Mouse (Mus musculus) bone marrow, adult 2 months (tissue): ENCODE results near the gene Cox20. TPM values are rescaled to one million over a fixed set of nuclear protein-coding genes. Genes with fewer than 3 reads are reported as not detected.
"Not testable (repeated sequence)": the region's sequence is repeated elsewhere in the genome, so short reads cannot be mapped to it uniquely, and the experiment has no call there.

ENCODE experiments used
- H3K27ac ChIP-seq: fragments of 200-500 bp; 2 replicates; pipeline ENCODE4 v1.5.1; 2012; ENCODE audit warnings: low read depth, mild to moderate bottlenecking, control low read depth, inconsistent platforms, low read length; ENCODE audit not compliant: control insufficient read depth, poor library complexity, insufficient read depth
- H3K4me1 ChIP-seq: fragments of 200-500 bp; 2 replicates; pipeline ENCODE4 v1.6.1; 2011; ENCODE audit warnings: low read length; ENCODE audit not compliant: control insufficient read depth, insufficient read depth
- H3K4me3 ChIP-seq: fragments of 200-500 bp; replicated peaks from 2 replicates; pipeline ENCODE3; 2011; ENCODE audit warnings: mild to moderate bottlenecking, low read depth, low read length, control low read depth; ENCODE audit not compliant: control insufficient read depth
- CTCF ChIP-seq: fragments of 200-500 bp; IDR thresholded peaks from 2 replicates; pipeline ENCODE4 v1.5.1; 2011; ENCODE audit warnings: low read length, control low read depth; ENCODE audit not compliant: control insufficient read depth, insufficient read depth
- POLR2A ChIP-seq: fragments of 200-500 bp; IDR thresholded peaks from 2 replicates; pipeline ENCODE4 v1.6.1; 2011; ENCODE audit warnings: low read depth, mild to moderate bottlenecking, control low read depth, low read length, borderline replicate concordance; ENCODE audit not compliant: control insufficient read depth
- WGBS: fragments of 180-500 bp; shearing (Covaris S2); methylation state at CpG from one replicate; pipeline ENCODE4 v1.1.7; 2018; 5-methylcytosine and 5-hydroxymethylcytosine counted together
- polyA plus RNA-seq: library from polyadenylated mRNA; stranded (reverse); fragments of >200 nt; gene quantifications from 2 replicates; pipeline ENCODE4 v1.2.4, GENCODE M21; 2011; ENCODE audit warnings: low replicate concordance; ENCODE audit not compliant: missing spikeins, insufficient read depth, insufficient read length

Gene Cox20
- polyA plus RNA-seq, 1 experiment = 133 TPM

DNA sequence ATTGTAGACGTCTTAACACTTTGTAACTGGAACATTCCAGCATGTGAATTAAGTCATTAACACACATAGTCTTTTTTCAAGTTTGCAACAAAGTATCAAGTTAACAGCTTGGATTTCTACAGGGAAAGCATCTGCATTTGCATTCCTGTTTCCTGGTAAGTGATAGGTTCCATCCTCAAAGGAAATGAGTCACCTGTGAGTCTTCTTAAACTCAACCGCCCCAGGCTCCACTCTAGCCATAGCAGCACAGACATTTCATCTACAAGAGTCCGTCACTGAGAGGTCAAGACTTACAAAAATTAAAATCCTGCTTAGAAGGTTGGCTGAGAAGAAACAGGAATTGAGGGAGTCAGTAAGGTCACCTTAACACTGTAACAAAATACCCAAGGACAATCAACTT lies 27.2 kb upstream of the Cox20 start:
- Histone ChIP-seq H3K27ac (no peak overlapping the region), H3K4me3 (no peak overlapping the region), H3K4me1 (no peaks in the 10 kb centered on the region)
- TF ChIP-seq CTCF (no peak), POLR2A (no peak)
- 82% methylated on average over 3 of the region's 3 CpGs for WGBS

DNA sequence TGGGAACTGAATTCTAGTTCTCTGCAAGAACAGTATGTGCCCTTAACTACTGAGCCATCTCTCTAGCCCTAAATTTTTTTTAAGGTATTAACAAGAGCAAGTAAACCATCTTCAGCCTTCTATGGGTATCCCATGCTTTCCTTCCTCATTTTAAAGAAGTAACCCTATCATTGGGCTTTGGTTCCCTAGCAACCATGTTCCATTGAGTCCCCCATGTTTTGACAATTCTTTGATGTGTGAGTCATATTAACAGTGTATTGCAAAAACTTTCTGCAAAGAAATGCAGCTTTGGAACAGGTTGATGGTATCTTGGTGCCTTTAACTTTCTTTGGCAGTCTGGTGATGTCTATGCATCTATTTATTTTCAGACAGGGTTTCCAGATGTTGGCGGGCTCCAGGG lies 24.9 kb upstream of the Cox20 start:
- 86% methylated on average over 1 of the region's 1 CpGs for WGBS
- no peak for TF ChIP-seq POLR2A
- no peak for TF ChIP-seq CTCF
- H3K4me3 ChIP-seq = no peak overlapping the region
- no peak overlapping the region for H3K27ac ChIP-seq
- H3K4me1 ChIP-seq = no peaks in the 10 kb centered on the region

DNA sequence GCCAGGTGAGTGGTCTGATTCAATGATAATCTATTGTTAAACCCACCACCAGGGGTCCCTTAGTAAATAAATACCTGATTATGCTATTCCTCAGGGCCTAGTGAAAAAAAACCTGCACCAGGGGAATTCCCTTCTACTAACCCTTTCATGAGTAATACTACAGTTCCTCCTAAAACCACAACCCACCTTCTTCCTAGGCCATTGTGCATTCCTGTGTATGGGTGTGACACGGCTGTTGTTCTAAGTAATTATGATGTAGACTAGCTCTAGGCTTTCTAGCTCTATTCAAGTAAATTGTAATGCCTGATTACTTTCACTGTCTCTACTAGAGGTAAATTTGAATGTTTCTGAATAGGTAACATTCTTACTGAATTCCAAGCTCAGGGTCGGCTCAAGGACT lies 17.7 kb upstream of the Cox20 start:
- not testable (repeated sequence) for H3K4me3 ChIP-seq, H3K27ac ChIP-seq, H3K4me1 ChIP-seq
- WGBS = 82% methylated on average over 2 of the region's 2 CpGs

DNA sequence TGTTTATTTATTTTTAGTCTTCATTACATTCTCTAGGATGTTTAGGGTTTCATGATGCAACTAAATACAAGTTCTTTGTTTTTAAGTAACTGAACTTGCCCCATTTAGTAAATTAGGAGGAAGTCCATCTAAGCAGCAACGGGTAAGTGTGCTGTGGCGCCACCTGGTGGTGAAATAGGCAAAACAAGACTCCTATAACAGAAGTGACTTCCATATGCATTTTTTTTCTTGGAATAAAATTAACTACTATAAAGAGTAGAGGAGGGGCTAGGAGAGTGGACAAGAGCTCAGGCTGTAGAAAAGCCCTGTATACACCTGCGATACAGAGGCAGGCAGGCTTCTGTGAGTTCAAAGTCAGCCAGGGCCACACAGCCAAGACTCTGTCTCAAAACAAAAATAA lies 15.5 kb upstream of the Cox20 start:
- Histone ChIP-seq H3K4me3 (no peak overlapping the region), H3K4me1 (no peaks in the 10 kb centered on the region), H3K27ac (no peak overlapping the region)
- no peak for TF ChIP-seq POLR2A
- peak; percentile 75 for TF ChIP-seq CTCF
- WGBS = 26% methylated on average over 3 of the region's 3 CpGs

GRCm38 (mm10) chr1:178309487-178309886 lies 9.4 kb upstream of the Cox20 start:
- H3K4me1 ChIP-seq = peaks cover 1% of the 10 kb centered on the region; the same call in 1 of the 2 replicates
- WGBS = 72% methylated on average over 2 of the region's 2 CpGs
- TF ChIP-seq POLR2A (no peak), CTCF (no peak)
- no peak overlapping the region for H3K4me3 ChIP-seq
- H3K27ac ChIP-seq = no peak overlapping the region

DNA sequence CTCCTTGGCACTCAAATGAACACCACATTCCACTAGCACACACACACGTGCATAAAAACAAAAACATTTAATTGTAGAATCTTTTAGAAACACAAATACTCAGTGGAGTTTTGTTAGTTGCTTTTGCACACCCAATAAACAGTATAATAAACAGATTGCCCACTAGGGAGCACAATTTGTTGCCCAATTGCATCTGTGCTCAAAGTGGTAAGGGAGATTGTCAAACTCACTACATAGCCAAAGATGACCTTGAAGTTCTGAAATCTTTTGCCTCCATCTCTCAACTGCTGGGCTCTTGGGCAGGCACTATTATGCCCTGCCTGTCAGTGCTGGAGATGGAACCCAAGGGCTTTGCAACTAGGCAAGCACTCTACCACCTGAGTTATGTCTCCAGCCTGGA lies 8.8 kb upstream of the Cox20 start:
- Histone ChIP-seq H3K4me3 (no peak overlapping the region), H3K4me1 (peaks cover 1% of the 10 kb centered on the region; the same call in 1 of the 2 replicates), H3K27ac (no peak overlapping the region)
- TF ChIP-seq CTCF (no peak), POLR2A (no peak)
- 66% methylated on average over 1 of the region's 1 CpGs for WGBS

- peaks cover 1% of the 10 kb centered on the region; the same call in 1 of the 2 replicates for H3K4me1 ChIP-seq
- 39% methylated on average over 1 of the region's 1 CpGs for WGBS
- TF ChIP-seq POLR2A (no peak), CTCF (no peak)
- no peak overlapping the region for H3K4me3 ChIP-seq
- H3K27ac ChIP-seq = no peak overlapping the region
Observed at GRCm38 (mm10) chr1:178313039-178313597, 5.8 kb upstream of the Cox20 start.

- Histone ChIP-seq H3K4me1 (peaks cover 1% of the 10 kb centered on the region; the same call in 1 of the 2 replicates), H3K4me3 (no peak overlapping the region), H3K27ac (no peak overlapping the region)
- 88% methylated on average over 2 of the region's 2 CpGs for WGBS
- TF ChIP-seq POLR2A (no peak), CTCF (no peak)
Observed at GRCm38 (mm10) chr1:178314236-178314635, 4.7 kb upstream of the Cox20 start.
